Mouse (Mus musculus) ES-E14 (cell line): ENCODE measurements at regions not wholly inside any gene's neighbourhood (a gene's known extent, or its start where the extent isn't known, plus 50 kb on each side); places are given as distances from the start of the nearest gene placed in this dataset.

Experiments used
- CHD2 ChIP-seq: IDR thresholded peaks from 2 replicates; pipeline ENCODE4 v1.6.1; 2014; ENCODE audit warnings: mild to moderate bottlenecking, low read depth, low read length, inconsistent platforms
- HCFC1 ChIP-seq: IDR thresholded peaks from 2 replicates; pipeline ENCODE4 v1.6.1; 2012; ENCODE audit warnings: low read length, inconsistent platforms, borderline replicate concordance; ENCODE audit not compliant: insufficient read depth
- ZC3H11A ChIP-seq: IDR thresholded peaks from 2 replicates; pipeline ENCODE4 v1.6.1; 2012; ENCODE audit warnings: low read depth, mild to moderate bottlenecking, inconsistent platforms, low read length, borderline replicate concordance
- ZNF384 ChIP-seq: IDR thresholded peaks from 2 replicates; pipeline ENCODE4 v1.6.1; 2012; ENCODE audit warnings: low read depth, low read length, inconsistent platforms

DNA sequence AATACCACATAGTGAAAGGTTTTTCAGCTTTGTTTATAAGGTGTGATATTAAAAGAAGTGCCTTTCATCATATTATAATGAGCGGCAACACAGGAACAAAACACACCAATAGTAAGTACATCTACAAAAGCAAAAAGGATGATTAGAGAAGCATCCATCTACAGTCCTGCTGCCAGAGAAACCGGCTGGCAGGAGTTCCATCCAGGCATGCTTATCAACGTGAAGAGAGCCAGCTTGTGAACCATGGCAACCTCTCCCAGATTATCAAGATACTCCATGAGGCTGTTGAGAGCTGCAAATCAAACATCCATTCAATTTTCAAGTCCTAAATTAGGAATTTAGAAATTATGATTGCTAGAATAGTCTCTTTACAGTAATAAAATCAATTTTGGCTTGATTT is 590.1 kb downstream of the Kctd12 start:
- no peak for TF ChIP-seq HCFC1
- TF ChIP-seq ZNF384, result no peak
- TF ChIP-seq ZC3H11A, result no peak
- no peak for TF ChIP-seq CHD2
